Mouse (Mus musculus) retina, embryonic 14.5 days (tissue): Measurements from ENCODE around the gene Ankrd63.

Experiments
- DNase-seq: peaks from one replicate; pipeline ENCODE4 v3.0.0-alpha.2; 2015; ENCODE audit warnings: low spot score

Gene Ankrd63

GRCm38 (mm10) chr2:118703913-118704730 is at the start of gene Ankrd63:
Gene Ankrd63 (minus strand): TSS chr2:118703963.
- DNase-seq: peak; percentile 25

DNA sequence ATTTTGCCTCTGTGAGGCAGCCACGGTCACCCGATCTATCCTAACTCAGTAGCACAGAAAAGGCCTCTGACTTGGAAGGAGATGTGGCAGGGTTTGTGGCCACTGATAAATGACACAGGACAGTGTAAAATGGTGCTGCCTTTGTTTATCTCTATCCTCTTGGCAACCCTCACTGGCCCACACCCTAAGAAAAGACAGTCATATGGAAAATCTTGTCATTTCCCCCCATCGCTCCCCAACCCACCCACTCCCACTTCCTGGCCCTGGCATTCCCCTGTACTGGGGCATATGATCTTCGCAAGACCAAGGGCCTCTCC is 49.0 kb upstream of the Ankrd63 start:
- no peak for DNase-seq

- DNase-seq: no peak
Measured at GRCm38 (mm10) chr2:118751896-118752791, 48.4 kb upstream of the Ankrd63 start.

DNA sequence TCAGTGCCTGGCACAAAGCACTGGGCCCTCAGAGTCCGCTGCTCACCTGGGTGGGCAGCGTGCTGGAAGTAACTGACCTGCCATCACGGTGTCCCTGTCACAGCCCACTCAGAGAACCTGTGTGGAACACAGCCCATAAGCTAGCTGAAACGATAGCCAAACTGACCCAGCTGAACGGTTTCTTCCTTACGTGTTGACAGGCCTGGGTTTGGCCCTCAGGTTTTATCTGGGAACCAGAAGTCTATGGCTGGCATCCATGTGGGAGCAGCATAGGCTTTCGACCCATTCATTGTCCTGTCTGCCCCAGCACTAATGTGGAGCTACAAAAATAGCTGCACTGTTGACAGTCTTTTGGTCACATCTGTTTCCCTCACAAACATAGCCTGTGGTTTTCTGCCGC is 46.7 kb upstream of the Ankrd63 start:
- DNase-seq: no peak

GRCm38 (mm10) chr2:118749341-118749884 is 45.6 kb upstream of the Ankrd63 start:
- no peak for DNase-seq

GRCm38 (mm10) chr2:118747301-118747960 is 43.7 kb upstream of the Ankrd63 start:
- no peak for DNase-seq

GRCm38 (mm10) chr2:118745915-118746901 is 42.4 kb upstream of the Ankrd63 start:
- DNase-seq: peak; percentile 57

DNA sequence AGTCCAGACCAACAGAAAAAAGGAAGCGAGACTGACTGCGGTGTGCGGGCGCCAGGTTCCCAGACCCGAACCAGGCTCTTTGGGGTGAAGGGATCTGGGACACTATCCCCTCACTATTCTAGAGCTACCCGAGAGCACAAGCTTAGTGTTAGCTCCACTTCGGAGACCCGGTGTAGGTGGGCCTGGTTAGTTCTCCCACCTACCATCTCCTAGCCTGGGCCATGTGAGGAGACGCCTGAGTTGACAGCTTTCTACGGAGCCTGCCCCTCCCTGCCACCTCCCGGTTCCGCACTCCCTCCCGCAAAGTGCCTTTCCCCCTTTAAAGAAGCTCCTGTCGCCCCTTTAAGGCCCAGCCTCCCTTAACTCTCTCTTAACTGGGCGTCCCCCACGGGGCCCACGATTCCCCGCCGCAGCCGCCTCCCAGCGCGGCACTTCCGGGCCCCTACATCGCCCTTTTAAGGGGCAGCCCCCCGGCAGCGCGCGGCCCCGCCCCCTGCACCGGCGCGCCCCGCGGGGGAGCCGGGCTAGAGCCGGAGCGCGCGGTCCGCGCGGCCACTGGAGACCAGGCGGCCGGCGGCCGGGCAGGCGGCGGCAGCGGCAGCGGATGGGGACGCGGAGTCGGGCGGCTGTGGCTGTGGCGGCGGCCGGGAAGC is 41.6 kb upstream of the Ankrd63 start, which contains the start of gene Inafm2:
Gene Inafm2, plus strand, starts transcription at position 527 of the 653 bp plus-strand sequence.
- DNase-seq: peak; percentile 88

- no peak for DNase-seq
Measured at GRCm38 (mm10) chr2:118744621-118745020, 40.9 kb upstream of the Ankrd63 start.

DNA sequence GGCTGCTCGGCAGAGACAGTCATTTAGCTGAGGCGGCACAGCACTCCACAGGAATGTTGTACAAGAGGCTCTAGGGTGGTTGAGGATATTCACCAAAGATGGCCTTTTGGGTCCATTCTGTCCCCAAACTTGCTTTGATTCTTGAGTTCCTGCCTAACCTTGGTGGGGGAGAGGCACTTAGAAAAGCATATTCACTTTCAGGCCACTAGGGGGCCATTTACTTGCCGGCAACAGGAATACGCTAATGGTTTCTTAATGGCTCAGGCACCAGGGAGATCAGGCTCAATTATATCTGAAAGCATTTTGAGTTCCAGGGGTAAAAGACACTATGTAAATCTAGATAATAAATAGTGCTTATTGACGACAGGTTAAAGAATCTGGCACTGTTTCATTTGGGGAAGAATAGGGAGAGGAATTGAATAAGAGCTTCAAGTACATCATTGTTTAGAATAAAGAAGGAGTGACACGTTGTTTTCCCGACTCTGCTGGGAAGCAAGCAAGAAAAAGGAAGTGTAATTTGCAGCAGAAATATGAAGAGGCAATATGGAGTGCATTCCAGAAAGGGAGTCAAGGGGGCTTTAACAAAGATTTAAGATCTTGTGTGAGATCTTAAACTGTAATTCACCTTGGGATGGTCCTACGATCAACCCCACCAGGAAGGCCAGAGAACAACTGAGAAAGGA is 39.6 kb upstream of the Ankrd63 start:
- peak; percentile 83 for DNase-seq

DNA sequence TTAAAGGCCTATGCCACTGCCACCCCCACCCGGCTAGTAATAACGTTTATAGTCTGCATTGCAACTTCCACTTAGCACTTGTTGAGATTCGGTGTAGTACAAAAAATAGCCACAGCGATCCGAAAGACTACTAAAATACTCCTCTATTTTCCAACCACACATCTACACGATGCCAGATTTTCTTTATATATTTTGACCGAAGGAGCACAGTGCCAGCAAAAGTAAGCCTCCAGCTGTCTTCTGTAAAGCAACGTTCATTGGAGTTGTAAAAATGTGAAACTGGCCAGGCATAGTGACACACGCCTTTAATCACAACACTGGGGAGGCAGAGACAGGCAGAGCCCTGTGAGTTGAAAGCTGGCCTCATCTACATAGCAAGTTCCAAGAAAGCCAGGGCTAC is 37.4 kb upstream of the Ankrd63 start:
- no peak for DNase-seq

DNA sequence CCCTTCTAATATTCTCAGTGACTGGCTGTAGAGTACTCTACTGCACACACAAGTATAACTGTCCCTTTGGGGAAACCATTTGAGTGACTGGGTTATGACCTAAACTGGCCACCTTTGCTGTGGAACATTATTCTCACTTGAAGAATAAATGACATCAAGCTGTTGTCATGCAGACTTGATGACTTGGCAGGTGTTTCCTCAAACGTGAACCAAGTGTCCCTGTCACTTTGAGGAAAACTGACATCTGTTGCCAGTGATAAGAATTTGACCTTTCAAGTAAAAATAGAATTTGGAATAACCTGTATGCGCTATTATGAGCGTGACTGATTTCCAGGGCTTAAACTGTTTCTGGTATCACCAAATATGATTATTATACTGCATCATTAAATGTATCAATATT is 36.6 kb upstream of the Ankrd63 start:
- no peak for DNase-seq

GRCm38 (mm10) chr2:118733341-118733740 is 29.6 kb upstream of the Ankrd63 start:
- DNase-seq: no peak

DNA sequence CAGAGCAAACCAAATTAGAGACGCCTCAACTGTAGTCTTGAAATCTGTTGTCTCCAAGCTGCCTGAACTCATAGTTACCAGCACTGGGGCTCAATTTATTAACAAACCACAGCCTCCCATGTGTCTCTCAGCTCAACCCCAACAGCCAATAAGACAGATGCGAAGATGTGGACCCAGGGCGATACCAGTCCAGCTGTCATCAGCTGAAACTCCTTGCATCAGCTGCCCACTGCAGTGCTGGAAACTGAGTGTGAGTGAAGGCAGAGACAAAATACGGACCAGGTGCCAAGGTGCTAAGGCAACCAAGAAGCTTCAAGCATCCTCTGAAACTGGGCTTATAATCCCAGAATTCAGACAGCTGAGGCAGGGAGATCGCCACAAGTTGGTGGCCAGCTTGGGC is 28.2 kb upstream of the Ankrd63 start:
- DNase-seq: no peak

DNA sequence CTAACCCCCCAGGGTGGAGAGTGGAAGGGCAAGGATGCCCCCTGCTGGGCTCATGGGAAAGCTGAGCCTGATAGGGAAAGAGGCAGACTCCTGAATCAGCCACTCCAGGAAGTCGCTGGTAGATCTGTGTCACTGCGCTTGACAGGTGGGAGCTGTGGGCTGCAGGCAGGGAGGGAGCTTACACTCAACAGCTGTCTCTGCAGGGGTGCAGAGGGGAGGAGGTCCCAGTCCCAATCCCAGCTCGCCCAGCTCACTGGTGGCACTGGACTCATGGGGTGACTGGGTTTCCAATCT is 26.8 kb upstream of the Ankrd63 start:
- peak; percentile 32 for DNase-seq

GRCm38 (mm10) chr2:118729816-118730621 is 26.3 kb upstream of the Ankrd63 start:
- DNase-seq: no peak

GRCm38 (mm10) chr2:118729194-118729593 is 25.4 kb upstream of the Ankrd63 start:
- no peak for DNase-seq

DNA sequence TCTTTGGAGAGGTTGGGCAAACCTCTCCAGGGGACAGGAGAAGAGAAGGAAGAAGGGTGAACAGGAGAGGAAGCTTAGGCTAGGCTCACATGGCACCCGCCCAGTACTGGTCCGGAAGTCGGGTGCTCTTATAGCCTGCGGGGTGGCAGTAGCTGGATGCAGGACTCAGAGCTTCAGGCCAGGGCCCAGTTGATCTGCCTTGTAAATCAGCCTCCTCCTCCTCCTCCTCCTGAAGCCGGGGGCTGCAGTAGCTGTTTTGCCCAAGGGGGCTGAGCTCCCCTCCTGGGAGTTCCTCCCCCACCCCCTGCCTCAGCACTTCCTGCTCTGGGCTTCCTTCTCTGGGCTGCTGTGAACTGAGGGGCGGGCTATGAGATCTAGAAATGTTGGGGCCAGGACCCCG is 24.6 kb upstream of the Ankrd63 start, which contains the start of gene Plcb2:
Gene Plcb2, minus strand, starts transcription at position 102 of the 400 bp plus-strand sequence.
- DNase-seq: no peak

GRCm38 (mm10) chr2:118727911-118728310 is 24.1 kb upstream of the Ankrd63 start:
- DNase-seq: no peak
